Mouse (Mus musculus) hindbrain, embryonic 14.5 days (tissue): Measurements from ENCODE around the gene Perm1. TPM values are rescaled to one million over a fixed set of nuclear protein-coding genes. Genes with fewer than 3 reads are reported as not detected.

ENCODE experiments used
- ATAC-seq: fragments of 200-750 bp; cut with Nextera tagmentation; 2 replicates; pipeline ENCODE4 v1.8.0; 2017; ENCODE audit warnings: moderate number of reproducible peaks, mild to moderate bottlenecking, moderate TSS enrichment, moderate library complexity; ENCODE audit not compliant: low FRiP score
- DNase-seq: peaks from one replicate; pipeline ENCODE4 v3.0.0-alpha.2; 2015; ENCODE audit warnings: low spot score
- H3K27ac ChIP-seq: fragments of 300-500 bp; sonication (generic); 2 replicates; pipeline ENCODE4 v1.5.1; 2014; ENCODE audit warnings: mild to moderate bottlenecking, moderate library complexity
- H3K27me3 ChIP-seq: fragments of 300-500 bp; sonication (generic); 2 replicates; pipeline ENCODE4 v1.6.1; 2014; ENCODE audit warnings: mild to moderate bottlenecking, low read length, mixed read lengths; ENCODE audit not compliant: control insufficient read depth, insufficient read depth
- H3K36me3 ChIP-seq: fragments of 300-500 bp; sonication (generic); replicated peaks from 2 replicates; pipeline ENCODE4 v1.6.1; 2014; ENCODE audit not compliant: control insufficient read depth, insufficient read depth
- H3K4me1 ChIP-seq: fragments of 300-500 bp; sonication (generic); replicated peaks from 2 replicates; pipeline ENCODE4 v1.6.1; 2014; ENCODE audit warnings: antibody characterized with exemption, low read length, mixed read lengths; ENCODE audit not compliant: control insufficient read depth, insufficient read depth
- H3K4me2 ChIP-seq: fragments of 300-500 bp; sonication (generic); replicated peaks from 2 replicates; pipeline ENCODE4 v1.6.1; 2014; ENCODE audit warnings: mild to moderate bottlenecking, moderate library complexity
- H3K4me3 ChIP-seq: fragments of 300-500 bp; sonication (generic); replicated peaks from 2 replicates; pipeline ENCODE4 v1.5.1; 2014; ENCODE audit warnings: mild to moderate bottlenecking, low read length
- H3K9ac ChIP-seq: fragments of 300-500 bp; sonication (generic); 2 replicates; pipeline ENCODE4 v1.6.1; 2014
- H3K9me3 ChIP-seq: fragments of 300-500 bp; sonication (generic); 2 replicates; pipeline ENCODE4 v1.6.1; 2016; ENCODE audit warnings: low read length; ENCODE audit not compliant: control insufficient read depth
- WGBS: fragments of 180-500 bp; shearing (Covaris S2); extraction: QIAGEN DNeasy Blood & Tissue Kit; methylation state at CpG from one replicate; pipeline ENCODE4 v1.1.7; 2014; 5-methylcytosine and 5-hydroxymethylcytosine counted together
- polyA plus RNA-seq: library from polyadenylated mRNA; unstranded; fragments of >200 nt; fragmentation: Nextera tagmentation; extraction: Ambion mirVana; gene quantifications from 2 replicates; pipeline ENCODE4 v1.2.1, GENCODE M21; 2014

The Perm1 gene
- polyA plus RNA-seq, 1 experiment from 2014 or later = 2.2 TPM

DNA sequence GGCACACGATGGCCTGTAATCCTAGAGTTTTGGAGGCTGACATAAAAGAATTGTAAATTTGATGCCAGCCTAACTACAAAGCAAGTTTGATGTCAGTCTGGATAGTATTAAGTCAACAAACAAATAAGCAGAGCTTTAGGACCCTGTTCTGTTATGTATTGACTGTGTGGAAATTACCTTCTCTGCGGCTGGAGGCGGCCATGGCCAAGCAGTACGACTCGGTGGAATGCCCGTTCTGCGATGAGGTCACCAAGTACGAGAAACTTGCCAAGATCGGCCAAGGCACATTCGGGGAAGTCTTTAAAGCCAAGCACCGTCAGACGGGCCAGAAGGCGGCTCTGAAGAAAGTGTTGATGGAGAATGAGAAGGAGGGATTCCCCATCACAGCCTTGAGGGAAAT is 2.5 kb upstream of the Perm1 start:
- no peak overlapping the region for H3K4me2 ChIP-seq
- DNase-seq = no peak
- no peaks in the 10 kb centered on the region for H3K4me1 ChIP-seq
- no peaks in the 10 kb centered on the region for H3K9me3 ChIP-seq
- H3K27ac ChIP-seq = no peak overlapping the region
- H3K9ac ChIP-seq = no peak overlapping the region
- no peaks in the 10 kb centered on the region for H3K27me3 ChIP-seq
- no peak overlapping the region for H3K4me3 ChIP-seq
- 94% methylated on average over 13 of the region's 13 CpGs for WGBS
- H3K36me3 ChIP-seq = no peaks in the 10 kb centered on the region
- no peak for ATAC-seq

DNA sequence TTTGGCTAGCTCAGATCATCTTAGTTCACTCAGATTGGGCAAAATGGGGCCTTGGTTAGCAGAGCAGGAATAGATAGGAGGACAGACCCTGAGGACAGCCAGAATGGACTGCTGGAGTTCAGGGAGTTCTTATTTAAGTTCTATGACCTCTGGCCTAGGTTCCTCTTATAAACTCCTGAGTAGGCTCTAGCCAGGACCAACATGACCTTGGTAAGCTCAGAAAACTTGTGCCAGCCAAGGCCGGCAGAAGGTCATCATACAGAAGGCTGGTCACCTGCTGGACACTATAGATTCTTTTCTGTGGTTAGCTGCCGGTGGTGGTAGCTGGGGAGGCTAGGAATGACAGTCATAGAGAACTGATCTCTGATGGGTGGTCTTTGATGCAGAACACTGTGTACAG is 528 bp downstream of the Perm1 start:
- no peak overlapping the region for H3K27ac ChIP-seq
- DNase-seq = no peak
- no peak overlapping the region for H3K4me2 ChIP-seq
- WGBS = 78% methylated on average over 2 of the region's 2 CpGs
- no peak for ATAC-seq
- H3K36me3 ChIP-seq = 0 out of 2 replicates have a peak, but pooled peaks cover 4% of the 10 kb centered on the region
- H3K4me1 ChIP-seq = no peaks in the 10 kb centered on the region
- H3K4me3 ChIP-seq = no peak overlapping the region
- no peaks in the 10 kb centered on the region for H3K27me3 ChIP-seq
- no peak overlapping the region for H3K9ac ChIP-seq
- H3K9me3 ChIP-seq = no peaks in the 10 kb centered on the region

DNA sequence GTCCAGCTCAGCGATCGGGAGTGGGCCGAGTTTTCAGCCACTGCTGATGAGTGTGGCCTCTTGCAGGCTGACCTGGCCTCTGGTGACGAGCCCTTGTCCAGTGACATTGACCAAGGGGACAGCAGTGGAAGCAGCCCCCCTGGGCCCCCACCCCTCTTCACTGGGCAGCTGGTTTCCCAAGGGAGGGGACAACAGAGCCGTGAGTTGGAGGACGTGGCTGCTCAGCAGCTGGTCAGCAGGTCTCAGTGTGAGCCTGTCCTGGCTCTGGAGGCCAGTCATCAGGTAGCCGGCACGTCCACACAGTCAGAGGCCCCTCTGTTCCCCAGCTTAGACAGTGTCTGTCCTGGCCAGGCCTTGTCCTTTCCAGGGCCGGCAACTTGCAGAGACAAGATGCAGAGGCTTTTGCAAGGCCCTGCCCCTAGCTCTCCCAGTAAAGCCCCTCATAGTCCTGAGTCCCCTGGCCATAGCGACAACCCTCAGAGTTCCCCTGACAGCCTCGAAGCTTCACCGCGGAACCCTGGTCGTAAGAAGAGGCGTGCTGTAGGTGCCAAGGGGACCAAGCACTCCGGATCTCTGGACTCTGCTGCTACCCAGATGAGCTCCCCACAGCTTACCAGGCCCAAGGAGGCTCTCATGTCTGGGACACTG is 1.5 kb downstream of the Perm1 start:
- no peaks in the 10 kb centered on the region for H3K4me1 ChIP-seq
- H3K27ac ChIP-seq = no peak overlapping the region
- H3K4me2 ChIP-seq = no peak overlapping the region
- H3K9me3 ChIP-seq = no peaks in the 10 kb centered on the region
- ATAC-seq (no peak), DNase-seq (no peak)
- no peaks in the 10 kb centered on the region for H3K27me3 ChIP-seq
- WGBS = 83% methylated on average over 16 of the region's 16 CpGs
- no peak overlapping the region for H3K9ac ChIP-seq
- H3K4me3 ChIP-seq = no peak overlapping the region
- H3K36me3 ChIP-seq = 0 out of 2 replicates have a peak, but pooled peaks cover 13% of the 10 kb centered on the region

DNA sequence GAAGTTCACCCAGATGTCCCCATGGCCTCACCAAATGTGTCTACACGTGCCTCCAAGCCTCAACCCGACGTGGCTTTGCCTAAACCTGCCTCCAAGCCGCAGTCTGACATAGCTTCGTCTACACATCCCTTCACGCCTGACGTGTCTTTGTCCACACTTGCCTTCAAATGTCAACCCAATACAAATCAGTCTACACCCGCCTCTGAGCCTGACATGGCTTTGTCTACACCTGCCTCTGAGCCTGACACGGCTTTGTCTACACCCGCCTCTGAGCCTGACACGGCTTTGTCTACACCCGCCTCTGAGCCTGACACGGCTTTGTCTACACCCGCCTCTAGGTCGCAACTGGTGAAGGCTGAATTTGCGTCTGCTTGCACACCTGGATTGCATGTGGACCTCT is 2.2 kb downstream of the Perm1 start:
- Histone ChIP-seq H3K9me3 (no peaks in the 10 kb centered on the region), H3K27ac (no peak overlapping the region), H3K27me3 (no peaks in the 10 kb centered on the region), H3K4me3 (no peak overlapping the region), H3K4me1 (no peaks in the 10 kb centered on the region), H3K36me3 (peaks cover 20% of the 10 kb centered on the region; the same call in 1 of the 2 replicates), H3K9ac (no peak overlapping the region), H3K4me2 (no peak overlapping the region)
- WGBS = 80% methylated on average over 16 of the region's 16 CpGs
- no peak for DNase-seq
- ATAC-seq = no peak

DNA sequence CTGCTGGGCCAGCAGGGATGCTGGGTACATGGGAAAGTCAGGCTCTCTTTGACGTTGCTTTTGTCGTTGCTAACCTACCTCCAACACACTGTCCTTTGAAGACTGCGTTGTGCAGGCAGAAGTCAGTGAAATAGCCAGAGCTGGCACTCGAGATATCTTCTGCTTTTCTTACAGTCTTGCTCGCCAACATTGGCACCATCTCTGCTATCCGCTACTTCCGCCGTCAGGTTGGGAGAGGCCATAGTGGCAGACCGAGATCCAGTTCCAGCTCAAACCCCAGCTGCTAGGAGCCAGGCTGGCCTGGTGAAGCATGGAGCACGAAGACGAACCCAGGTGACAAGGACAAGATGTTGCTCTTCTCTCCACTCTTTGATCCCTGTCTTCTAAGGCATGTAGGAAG is 4.3 kb downstream of the Perm1 start:
- Histone ChIP-seq H3K4me3 (no peak overlapping the region), H3K27ac (no peak overlapping the region), H3K9ac (no peak overlapping the region), H3K4me1 (no peaks in the 10 kb centered on the region), H3K4me2 (no peak overlapping the region), H3K9me3 (no peaks in the 10 kb centered on the region), H3K27me3 (no peaks in the 10 kb centered on the region), H3K36me3 (peaks cover 22% of the 10 kb centered on the region; the same call in 1 of the 2 replicates)
- no peak for DNase-seq
- 93% methylated on average over 11 of the region's 11 CpGs for WGBS
- ATAC-seq = no peak

DNA sequence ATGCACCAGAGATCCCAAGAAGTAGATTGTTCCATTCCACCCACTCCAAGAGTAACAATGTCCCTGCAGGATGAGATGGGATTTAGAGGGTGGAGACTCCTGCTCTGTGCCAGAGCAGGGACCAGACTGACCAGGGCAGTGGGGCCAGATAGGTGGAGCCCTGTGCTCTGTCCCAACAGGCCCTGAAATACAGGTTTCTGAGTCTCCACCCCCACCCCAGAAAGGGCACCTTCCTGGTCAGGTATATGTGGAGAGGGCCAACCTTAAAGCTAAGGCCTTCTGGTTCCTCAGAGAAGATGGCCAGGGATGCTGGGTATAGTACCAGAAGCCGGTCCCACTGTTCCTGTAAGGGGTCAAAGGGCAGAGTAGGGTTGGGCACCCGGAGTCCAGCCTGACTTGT is 8.6 kb downstream of the Perm1 start:
- H3K4me3 ChIP-seq = no peak overlapping the region
- peaks cover 28% of the 10 kb centered on the region for H3K36me3 ChIP-seq
- DNase-seq (no peak), ATAC-seq (no peak)
- no peaks in the 10 kb centered on the region for H3K9me3 ChIP-seq
- no peak overlapping the region for H3K9ac ChIP-seq
- H3K27ac ChIP-seq = no peak overlapping the region
- no peaks in the 10 kb centered on the region for H3K4me1 ChIP-seq
- H3K4me2 ChIP-seq = no peak overlapping the region
- 100% methylated on average over 2 of the region's 2 CpGs for WGBS
- H3K27me3 ChIP-seq = no peaks in the 10 kb centered on the region

DNA sequence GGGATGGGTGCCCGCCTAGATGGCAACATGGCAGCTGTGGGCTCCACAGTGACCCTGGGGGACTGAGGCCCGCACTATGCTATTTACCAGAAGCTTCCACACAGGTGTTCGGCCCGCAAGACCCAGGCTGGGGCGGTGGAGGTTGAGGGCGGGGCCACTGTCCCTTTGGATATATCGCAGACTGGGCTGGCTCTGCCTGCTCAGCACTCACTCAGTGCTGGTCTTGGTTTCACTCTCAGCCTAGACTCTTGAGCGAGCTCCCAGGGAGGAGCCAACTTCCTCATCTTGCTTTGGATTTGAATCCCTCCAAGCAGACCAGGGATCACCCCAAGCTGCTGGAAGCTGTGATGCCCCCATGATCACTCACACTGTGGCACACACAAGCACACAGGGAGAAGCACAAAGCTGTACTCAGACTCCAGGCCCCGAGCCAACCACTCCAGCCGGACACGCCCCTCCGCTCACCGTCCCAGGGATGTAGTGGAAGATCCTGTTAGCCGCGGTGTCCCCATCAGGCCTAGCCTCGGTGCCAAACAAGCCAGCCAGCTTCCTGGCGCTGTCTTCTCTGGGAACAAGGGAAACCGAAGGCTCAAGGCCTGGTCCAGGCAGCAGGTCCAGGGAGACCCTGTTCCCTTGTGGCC is 12.2 kb downstream of the Perm1 start:
- WGBS = 41% methylated on average over 18 of the region's 18 CpGs
- no peaks in the 10 kb centered on the region for H3K27me3 ChIP-seq
- ATAC-seq = peak; percentile 13; the same call in 1 of the 2 replicates

DNA sequence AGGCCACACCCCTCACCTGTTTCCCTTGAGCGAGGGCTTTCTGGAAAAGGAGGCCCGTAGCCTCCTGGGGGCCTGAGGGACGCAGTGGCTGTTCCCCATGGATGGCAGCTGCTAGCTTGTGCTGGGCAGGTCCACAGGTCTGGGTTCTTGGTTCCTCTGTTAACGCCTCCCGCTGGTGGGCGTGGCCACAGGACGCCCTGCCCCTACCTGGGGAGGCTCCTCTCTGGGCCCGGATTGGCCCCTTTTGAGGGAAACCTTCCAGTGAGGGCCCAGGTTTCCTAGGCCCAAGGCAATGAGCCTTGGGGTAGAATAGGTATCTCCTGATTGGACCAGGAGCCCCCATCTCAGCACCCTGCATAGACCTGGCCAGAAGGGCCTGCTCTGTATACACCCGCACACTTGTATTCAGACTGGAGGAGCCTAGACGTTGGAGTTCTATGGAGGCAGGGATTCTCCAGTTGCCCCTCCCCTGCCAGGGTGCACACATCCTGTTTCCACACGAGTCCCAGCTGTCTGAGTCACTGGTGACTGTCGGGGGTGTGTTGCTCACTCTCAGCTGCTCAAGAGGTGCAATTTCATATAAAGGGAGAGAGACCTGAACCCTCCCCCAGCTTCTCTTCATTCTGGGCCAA is 12.8 kb downstream of the Perm1 start:
- no peak overlapping the region for H3K9ac ChIP-seq
- DNase-seq = no peak
- peaks cover 5% of the 10 kb centered on the region for H3K4me1 ChIP-seq
- no peak overlapping the region for H3K27ac ChIP-seq
- H3K4me2 ChIP-seq = no peak overlapping the region
- H3K36me3 ChIP-seq = peaks cover 44% of the 10 kb centered on the region
- H3K9me3 ChIP-seq = no peaks in the 10 kb centered on the region
- no peaks in the 10 kb centered on the region for H3K27me3 ChIP-seq
- WGBS = 26% methylated on average over 12 of the region's 12 CpGs
- peak; percentile 17; the same call in 1 of the 2 replicates for ATAC-seq
- H3K4me3 ChIP-seq = no peak overlapping the region

More for the DNA sequence above, 12.2 kb downstream of the Perm1 start:
- H3K4me2 ChIP-seq = no peak overlapping the region
- peaks cover 42% of the 10 kb centered on the region for H3K36me3 ChIP-seq
- no peaks in the 10 kb centered on the region for H3K9me3 ChIP-seq
- H3K4me1 ChIP-seq = no peaks in the 10 kb centered on the region
- no peak overlapping the region for H3K9ac ChIP-seq
- no peak overlapping the region for H3K4me3 ChIP-seq
- DNase-seq = no peak
- no peak overlapping the region for H3K27ac ChIP-seq

DNA sequence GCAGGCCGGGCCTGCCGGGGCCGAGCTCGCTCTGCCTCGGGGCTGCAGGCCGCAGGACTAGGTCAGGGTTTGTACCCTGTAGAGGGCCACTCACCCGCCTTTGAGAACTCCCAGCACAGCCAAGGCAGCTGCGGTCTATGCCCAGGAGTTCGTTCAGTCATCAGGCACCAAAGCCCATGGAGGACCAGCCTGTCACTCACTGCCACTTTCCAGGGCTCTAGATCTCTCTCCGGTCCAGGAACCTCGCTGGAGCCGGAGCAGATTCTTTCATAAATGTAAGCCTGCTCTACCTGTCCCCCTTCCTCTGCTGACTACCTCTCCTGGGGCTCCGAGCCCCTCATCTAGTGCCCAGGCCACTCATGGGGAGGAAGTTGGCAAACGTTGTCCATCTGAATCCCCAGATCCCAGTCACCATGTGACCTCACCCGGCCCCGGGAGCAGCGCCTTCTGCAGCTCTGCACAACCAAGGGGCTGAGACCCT is 18.4 kb downstream of the Perm1 start:
- peak overlapping the region; percentile 93 for H3K4me2 ChIP-seq
- 3% methylated on average over 17 of the region's 17 CpGs for WGBS
- no peaks in the 10 kb centered on the region for H3K9me3 ChIP-seq
- H3K36me3 ChIP-seq = peaks cover 59% of the 10 kb centered on the region
- H3K27me3 ChIP-seq = no peaks in the 10 kb centered on the region
- peak overlapping the region; percentile 88 for H3K4me3 ChIP-seq
- peak overlapping the region; percentile 86 for H3K9ac ChIP-seq
- ATAC-seq (no peak), DNase-seq (no peak)
- peaks cover 18% of the 10 kb centered on the region for H3K4me1 ChIP-seq
- H3K27ac ChIP-seq = peak overlapping the region; percentile 78
